Mouse (Mus musculus) midbrain, embryonic 11.5 days (tissue): ENCODE data around the gene Nfkb2. TPM values are rescaled to one million over a fixed set of nuclear protein-coding genes. Genes with fewer than 3 reads are reported as not detected.
A peak's percentile ranks its signal among the peaks of the same experiment; 100 is the strongest.

Source experiments
- ATAC-seq: fragments of 200-750 bp; cut with Nextera tagmentation; 2 replicates; pipeline ENCODE4 v1.8.0; 2017; ENCODE audit warnings: moderate TSS enrichment, moderate library complexity; ENCODE audit not compliant: low FRiP score
- DNase-seq: peaks from one replicate; pipeline ENCODE4 v3.0.0; 2015; ENCODE audit warnings: low spot score; ENCODE audit errors: missing footprints
- H3K27ac ChIP-seq: fragments of 300-500 bp; sonication (generic); 2 replicates; pipeline ENCODE4 v1.5.1; 2014; ENCODE audit warnings: low read depth, low read length
- H3K27me3 ChIP-seq: fragments of 300-500 bp; sonication (generic); 2 replicates; pipeline ENCODE4 v1.6.1; 2014; ENCODE audit warnings: mild to moderate bottlenecking, low read length, moderate library complexity, mixed read lengths; ENCODE audit not compliant: control insufficient read depth, insufficient read depth
- H3K36me3 ChIP-seq: fragments of 300-500 bp; sonication (generic); 2 replicates; pipeline ENCODE4 v1.6.1; 2014; ENCODE audit warnings: mild to moderate bottlenecking, low read length, moderate library complexity, mixed read lengths; ENCODE audit not compliant: control insufficient read depth, insufficient read depth
- H3K4me1 ChIP-seq: fragments of 300-500 bp; sonication (generic); 2 replicates; pipeline ENCODE4 v1.6.1; 2014; ENCODE audit warnings: low read length; ENCODE audit not compliant: control insufficient read depth, insufficient read depth
- H3K4me2 ChIP-seq: fragments of 300-500 bp; sonication (generic); 2 replicates; pipeline ENCODE4 v1.6.1; 2014; ENCODE audit warnings: mild to moderate bottlenecking, moderate library complexity
- H3K4me3 ChIP-seq: fragments of 300-500 bp; sonication (generic); 2 replicates; pipeline ENCODE4 v1.5.1; 2014; ENCODE audit warnings: low read depth, low read length
- H3K9ac ChIP-seq: fragments of 300-500 bp; sonication (generic); 2 replicates; pipeline ENCODE4 v1.6.1; 2014; ENCODE audit warnings: low read length
- H3K9me3 ChIP-seq: fragments of 300-500 bp; sonication (generic); 2 replicates; pipeline ENCODE4 v1.6.1; 2016; ENCODE audit warnings: low read length; ENCODE audit not compliant: control insufficient read depth
- WGBS: fragments of 180-500 bp; shearing (Covaris S2); extraction: QIAGEN DNeasy Blood & Tissue Kit; methylation state at CpG from one replicate; pipeline ENCODE4 v1.1.7; 2014; 5-methylcytosine and 5-hydroxymethylcytosine counted together
- polyA plus RNA-seq: library from polyadenylated mRNA; unstranded; fragments of >200 nt; fragmentation: Nextera tagmentation; extraction: Ambion mirVana; gene quantifications from 2 replicates; pipeline ENCODE4 v1.2.1, GENCODE M21; 2014

Gene Nfkb2
- polyA plus RNA-seq, 1 experiment from 2014 or later, result 3.9 TPM

DNA sequence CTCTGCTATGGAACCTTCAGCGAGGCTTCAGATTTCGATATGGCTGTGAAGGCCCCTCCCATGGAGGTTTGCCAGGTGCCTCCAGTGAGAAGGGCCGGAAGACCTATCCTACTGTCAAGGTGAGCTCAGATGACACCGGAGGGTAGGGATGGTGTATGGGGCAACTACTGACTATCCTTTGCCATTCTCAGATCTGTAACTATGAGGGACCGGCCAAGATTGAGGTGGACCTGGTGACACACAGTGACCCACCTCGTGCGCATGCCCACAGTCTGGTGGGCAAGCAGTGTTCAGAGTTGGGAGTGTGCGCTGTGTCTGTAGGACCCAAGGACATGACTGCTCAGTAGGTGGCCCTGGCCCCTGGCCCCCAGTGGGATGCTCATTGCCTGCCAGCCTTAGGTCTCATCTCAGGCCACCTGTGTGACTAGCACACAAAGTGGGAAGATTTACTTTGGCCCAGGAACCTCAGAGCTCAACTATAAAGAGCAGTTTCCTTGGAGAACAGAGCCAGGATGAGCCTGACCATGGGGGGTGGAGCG is 2.7 kb downstream of the Nfkb2 start:
- Histone ChIP-seq H3K27me3 (peaks cover 20% of the 10 kb centered on the region), H3K27ac (no peak overlapping the region), H3K4me3 (no peak overlapping the region), H3K36me3 (no peaks in the 10 kb centered on the region), H3K4me2 (no peak overlapping the region), H3K4me1 (peaks cover 18% of the 10 kb centered on the region), H3K9ac (no peak overlapping the region), H3K9me3 (no peaks in the 10 kb centered on the region)
- DNase-seq (no peak), ATAC-seq (no peak)
- WGBS, result 90% methylated on average over 9 of the region's 9 CpGs

- H3K9me3 ChIP-seq, result no peaks in the 10 kb centered on the region
- H3K4me1 ChIP-seq, result peaks cover 18% of the 10 kb centered on the region
- 80% methylated on average over 16 of the region's 16 CpGs for WGBS
- no peak overlapping the region for H3K27ac ChIP-seq
- no peak overlapping the region for H3K4me2 ChIP-seq
- DNase-seq (no peak), ATAC-seq (no peak)
- H3K36me3 ChIP-seq, result no peaks in the 10 kb centered on the region
- H3K9ac ChIP-seq, result no peak overlapping the region
- peaks cover 20% of the 10 kb centered on the region for H3K27me3 ChIP-seq
- H3K4me3 ChIP-seq, result no peak overlapping the region
Measured at GRCm38 (mm10) chr19:46307781-46308180, 3.7 kb downstream of the Nfkb2 start.

- ATAC-seq, result no peak
- Histone ChIP-seq H3K4me2 (peak overlapping the region; percentile 50), H3K27me3 (peaks cover 21% of the 10 kb centered on the region), H3K27ac (no peak overlapping the region), H3K9me3 (no peaks in the 10 kb centered on the region), H3K9ac (no peak overlapping the region), H3K4me1 (peaks cover 18% of the 10 kb centered on the region), H3K36me3 (no peaks in the 10 kb centered on the region), H3K4me3 (no peak overlapping the region)
- DNase-seq, result no peak
- 62% methylated on average over 16 of the region's 16 CpGs for WGBS
Measured at GRCm38 (mm10) chr19:46308303-46308702, 4.2 kb downstream of the Nfkb2 start.

DNA sequence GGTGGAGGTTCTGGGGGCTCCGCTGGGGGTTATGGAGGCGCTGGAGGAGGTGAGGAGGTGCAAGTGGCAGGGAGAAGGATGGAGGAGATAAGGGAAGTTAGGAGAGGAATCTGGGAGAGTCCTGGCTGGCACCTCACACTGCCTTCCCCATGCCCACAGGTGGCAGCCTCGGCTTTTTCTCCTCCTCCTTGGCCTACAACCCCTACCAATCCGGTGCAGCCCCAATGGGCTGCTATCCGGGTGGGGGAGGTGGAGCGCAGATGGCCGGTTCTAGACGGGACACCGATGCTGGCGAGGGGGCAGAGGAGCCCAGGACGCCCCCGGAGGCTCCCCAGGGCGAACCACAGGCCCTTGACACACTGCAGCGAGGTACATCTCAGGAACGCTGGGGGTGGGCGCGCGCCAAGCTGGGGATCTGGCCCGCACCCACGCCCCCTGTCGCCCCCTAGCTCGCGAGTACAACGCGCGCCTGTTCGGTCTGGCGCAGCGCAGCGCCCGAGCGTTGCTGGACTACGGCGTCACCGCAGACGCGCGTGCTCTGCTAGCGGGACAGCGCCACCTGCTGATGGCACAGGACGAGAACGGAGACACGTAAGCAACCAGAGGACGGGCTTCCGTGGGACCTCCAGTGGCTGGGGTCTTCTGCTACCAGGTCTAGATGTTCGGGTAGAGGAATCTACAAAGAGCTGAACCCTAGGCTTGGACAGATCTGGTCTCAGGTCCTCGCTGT is 4.8 kb downstream of the Nfkb2 start:
- Histone ChIP-seq H3K9ac (peak overlapping the region; percentile 44; the same call in 1 of the 2 replicates), H3K4me3 (peak overlapping the region; percentile 26), H3K27ac (no peak overlapping the region), H3K36me3 (no peaks in the 10 kb centered on the region), H3K4me2 (peak overlapping the region; percentile 50), H3K4me1 (peaks cover 18% of the 10 kb centered on the region), H3K27me3 (peaks cover 26% of the 10 kb centered on the region), H3K9me3 (no peaks in the 10 kb centered on the region)
- peak; percentile 98 for DNase-seq
- ATAC-seq, result peak; percentile 55
- WGBS, result under 1% methylated on average over 47 of the region's 47 CpGs

GRCm38 (mm10) chr19:46309651-46310305 is 5.7 kb downstream of the Nfkb2 start:
- Histone ChIP-seq H3K4me2 (no peak overlapping the region), H3K9ac (no peak overlapping the region), H3K27ac (no peak overlapping the region), H3K36me3 (no peaks in the 10 kb centered on the region), H3K9me3 (no peaks in the 10 kb centered on the region), H3K4me1 (peaks cover 14% of the 10 kb centered on the region), H3K27me3 (peaks cover 35% of the 10 kb centered on the region), H3K4me3 (no peak overlapping the region)
- DNase-seq, result peak; percentile 49
- WGBS, result 79% methylated on average over 21 of the region's 21 CpGs
- ATAC-seq, result no peak

GRCm38 (mm10) chr19:46310312-46310865 is 6.3 kb downstream of the Nfkb2 start:
- H3K27ac ChIP-seq, result no peak overlapping the region
- H3K4me2 ChIP-seq, result no peak overlapping the region
- peaks cover 41% of the 10 kb centered on the region for H3K27me3 ChIP-seq
- no peaks in the 10 kb centered on the region for H3K9me3 ChIP-seq
- H3K36me3 ChIP-seq, result no peaks in the 10 kb centered on the region
- ATAC-seq (no peak), DNase-seq (peak; percentile 71)
- H3K4me3 ChIP-seq, result no peak overlapping the region
- no peak overlapping the region for H3K9ac ChIP-seq
- WGBS, result 88% methylated on average over 12 of the region's 12 CpGs
- H3K4me1 ChIP-seq, result peaks cover 8% of the 10 kb centered on the region

- Histone ChIP-seq H3K36me3 (no peaks in the 10 kb centered on the region), H3K27ac (no peak overlapping the region), H3K4me3 (no peak overlapping the region), H3K4me2 (no peak overlapping the region), H3K9me3 (no peaks in the 10 kb centered on the region), H3K4me1 (peaks cover 4% of the 10 kb centered on the region; the same call in 1 of the 2 replicates), H3K27me3 (peaks cover 51% of the 10 kb centered on the region), H3K9ac (no peak overlapping the region)
- no peak for ATAC-seq
- no peak for DNase-seq
- WGBS, result 85% methylated on average over 9 of the region's 9 CpGs
Measured at GRCm38 (mm10) chr19:46311341-46311740, 7.2 kb downstream of the Nfkb2 start.

- ATAC-seq, result no peak
- Histone ChIP-seq H3K36me3 (no peaks in the 10 kb centered on the region), H3K4me3 (no peak overlapping the region), H3K9me3 (no peaks in the 10 kb centered on the region), H3K27me3 (peaks cover 55% of the 10 kb centered on the region), H3K9ac (no peak overlapping the region), H3K4me2 (no peak overlapping the region), H3K4me1 (peaks cover 9% of the 10 kb centered on the region), H3K27ac (no peak overlapping the region)
- no peak for DNase-seq
- 92% methylated on average over 21 of the region's 21 CpGs for WGBS
Measured at GRCm38 (mm10) chr19:46312566-46312965, 8.4 kb downstream of the Nfkb2 start.

- no peak overlapping the region for H3K4me3 ChIP-seq
- H3K27ac ChIP-seq, result no peak overlapping the region
- no peak for ATAC-seq
- H3K9ac ChIP-seq, result no peak overlapping the region
- H3K4me2 ChIP-seq, result no peak overlapping the region
- H3K4me1 ChIP-seq, result peaks cover 11% of the 10 kb centered on the region
- WGBS, result 89% methylated on average over 9 of the region's 9 CpGs
- no peaks in the 10 kb centered on the region for H3K9me3 ChIP-seq
- H3K27me3 ChIP-seq, result peaks cover 55% of the 10 kb centered on the region
- peak; percentile 57 for DNase-seq
- H3K36me3 ChIP-seq, result no peaks in the 10 kb centered on the region
Measured at GRCm38 (mm10) chr19:46313116-46313515, 9.0 kb downstream of the Nfkb2 start.
